Mouse (Mus musculus): ENCODE results near the gene Zfc3h1. TPM values are rescaled to one million over a fixed set of nuclear protein-coding genes. Genes with fewer than 3 reads are reported as not detected.

Gene Zfc3h1
- polyA plus RNA-seq (2015; fragmentation: Nextera tagmentation; extraction: Ambion mirVana): 4.9 and 5.0 TPM in 2 replicates

DNA sequence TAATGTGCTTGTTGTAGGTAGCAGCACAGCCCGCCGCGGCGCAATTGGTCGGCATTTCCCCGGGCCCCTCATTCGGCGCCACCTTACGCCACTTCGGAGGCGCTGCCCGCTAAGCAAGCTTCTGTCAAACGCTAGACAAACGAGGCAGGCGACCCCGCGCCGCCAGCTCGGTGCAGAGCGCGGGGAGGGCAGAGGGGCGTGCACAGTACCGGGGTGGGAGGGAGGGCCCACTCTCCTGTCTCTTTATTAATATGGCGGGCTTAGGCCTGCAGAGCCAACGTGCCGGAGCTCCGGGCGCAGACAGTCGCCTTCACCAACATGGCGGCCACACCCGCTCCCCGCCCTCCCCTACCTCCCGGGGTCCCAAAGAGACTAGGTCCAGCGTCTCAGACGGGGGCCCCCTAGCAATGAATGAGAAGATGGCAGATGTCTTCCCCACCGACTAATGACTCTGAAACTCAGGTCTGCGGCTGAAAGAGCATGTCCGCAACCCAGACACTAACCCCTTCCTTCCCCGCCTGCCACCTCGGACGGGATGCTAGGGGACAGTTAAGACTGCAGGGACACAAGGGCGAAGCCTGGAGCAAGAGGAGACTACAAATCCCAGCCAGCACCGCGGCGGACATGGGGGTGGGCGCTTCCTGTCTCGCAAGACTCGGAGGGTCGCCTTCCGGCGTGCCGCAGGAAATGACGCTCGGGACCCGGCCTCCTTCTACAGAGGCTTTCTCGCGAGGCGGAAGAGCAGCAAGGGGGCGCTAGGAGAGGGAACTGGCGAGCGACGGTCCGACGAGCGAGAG, at the start of gene Zfc3h1, which contains the start of gene Thap2:
Gene Zfc3h1, plus strand, starts transcription at position 739 of the 797 bp plus-strand sequence.
Gene Thap2, minus strand, starts transcription at position 223 of the 797 bp plus-strand sequence.
- H3K4me2 ChIP-seq (ENCODE audit: low read depth, low read length): peak within 1 kb of the TSS; percentile 75
- H3K4me3 ChIP-seq (ENCODE audit: low read depth, low read length): peak within 1 kb of the TSS; percentile 69
- peak; percentile 96 for ATAC-seq
- H3K9me3 ChIP-seq (ENCODE audit: low read length): no peaks in the 10 kb centered on the region
- TF ChIP-seq CTCF (IDR thresholded peaks at IDR 0.05; ENCODE audit: low read depth) (peak; percentile 92), EP300 (IDR thresholded peaks at IDR 0.05; ENCODE audit: low read depth) (peak; percentile 51; the same call in 1 of the 2 replicates)
- under 1% methylated on average over 65 of the region's 65 CpGs for WGBS (ENCODE audit: insufficient replicate concordance)
- H3K36me3 ChIP-seq (replicated peaks; ENCODE audit: insufficient read depth, low read length): peaks cover 3% of the 10 kb centered on the region
- peak; percentile 98 for DNase-seq
- H3K4me1 ChIP-seq (ENCODE audit: insufficient read depth): peaks cover 26% of the 10 kb centered on the region
- H3K9ac ChIP-seq (replicated peaks): peak within 1 kb of the TSS; percentile 98
- H3K27ac ChIP-seq (ENCODE audit: low read depth): peak within 1 kb of the TSS; percentile 99
- H3K27me3 ChIP-seq (ENCODE audit: insufficient read depth, low read length): no peaks in the 10 kb centered on the region

DNA sequence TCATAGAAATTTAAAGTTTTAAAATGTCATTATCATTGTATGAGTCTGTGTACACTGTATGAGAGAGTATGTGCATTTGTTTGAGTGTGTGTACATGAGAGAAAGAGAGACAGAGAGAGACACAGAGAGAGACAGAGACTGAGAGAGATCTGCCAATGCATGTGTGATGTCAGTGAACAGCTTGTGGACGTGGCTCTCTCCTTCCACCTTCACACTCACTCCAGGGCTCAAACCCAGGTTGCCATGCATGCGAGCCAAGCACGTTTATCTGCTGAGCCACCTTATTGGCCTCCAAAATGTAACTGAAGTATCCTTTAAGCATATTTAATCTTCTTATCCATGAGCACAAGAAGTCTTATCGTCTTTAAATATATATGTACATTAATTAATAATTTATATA, 47.9 kb upstream of the Zfc3h1 start:
- Histone ChIP-seq H3K36me3 (replicated peaks; ENCODE audit: insufficient read depth, low read length) (peaks cover 6% of the 10 kb centered on the region; the same call in 1 of the 2 replicates), H3K27ac (ENCODE audit: low read depth) (no peak overlapping the region), H3K4me2 (ENCODE audit: low read depth, low read length) (no peak overlapping the region), H3K9ac (replicated peaks) (no peak overlapping the region), H3K9me3 (ENCODE audit: low read length) (no peaks in the 10 kb centered on the region), H3K4me3 (ENCODE audit: low read depth, low read length) (no peak overlapping the region), H3K27me3 (ENCODE audit: insufficient read depth, low read length) (no peaks in the 10 kb centered on the region), H3K4me1 (ENCODE audit: insufficient read depth) (no peaks in the 10 kb centered on the region)
- DNase-seq: no peak
- WGBS (ENCODE audit: insufficient replicate concordance): 64% methylated on average over 4 of the region's 4 CpGs
- TF ChIP-seq EP300 (IDR thresholded peaks at IDR 0.05; ENCODE audit: low read depth) (no peak), CTCF (IDR thresholded peaks at IDR 0.05; ENCODE audit: low read depth) (no peak)
- ATAC-seq: no peak

DNA sequence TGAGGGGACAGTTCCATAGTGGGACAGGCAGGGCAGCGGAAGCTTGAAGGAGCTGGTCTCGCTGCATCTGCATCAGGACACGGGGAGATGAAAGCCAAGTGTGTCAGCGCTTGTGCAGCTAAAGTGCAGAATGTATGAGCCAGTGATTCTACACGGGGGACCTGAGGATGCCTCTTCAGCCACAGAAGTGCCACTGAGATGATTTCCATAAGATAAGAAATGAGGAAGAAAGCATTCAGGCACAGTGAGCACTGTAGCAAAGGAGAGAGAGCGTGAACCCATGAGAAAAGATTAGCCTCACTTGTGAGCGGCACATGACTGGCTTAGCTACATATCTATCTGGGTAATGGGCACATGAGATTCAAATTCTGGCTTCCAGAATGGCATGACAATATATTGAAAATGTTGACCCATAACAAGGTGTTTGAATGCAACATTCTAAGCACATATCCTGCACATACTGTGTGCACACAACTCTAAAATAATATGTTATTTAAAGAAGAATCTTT, 44.9 kb upstream of the Zfc3h1 start:
- no peaks in the 10 kb centered on the region for H3K9me3 ChIP-seq (ENCODE audit: low read length)
- peaks cover 12% of the 10 kb centered on the region for H3K36me3 ChIP-seq (replicated peaks; ENCODE audit: insufficient read depth, low read length)
- no peak for DNase-seq
- no peak for ATAC-seq
- H3K27me3 ChIP-seq (ENCODE audit: insufficient read depth, low read length): no peaks in the 10 kb centered on the region
- TF ChIP-seq EP300 (IDR thresholded peaks at IDR 0.05; ENCODE audit: low read depth): no peak
- no peak for TF ChIP-seq CTCF (IDR thresholded peaks at IDR 0.05; ENCODE audit: low read depth)
- H3K4me2 ChIP-seq (ENCODE audit: low read depth, low read length): no peak overlapping the region
- 77% methylated on average over 7 of the region's 7 CpGs for WGBS (ENCODE audit: insufficient replicate concordance)
- H3K9ac ChIP-seq (replicated peaks): no peak overlapping the region
- H3K27ac ChIP-seq (ENCODE audit: low read depth): no peak overlapping the region
- H3K4me1 ChIP-seq (ENCODE audit: insufficient read depth): no peaks in the 10 kb centered on the region
- no peak overlapping the region for H3K4me3 ChIP-seq (ENCODE audit: low read depth, low read length)

DNA sequence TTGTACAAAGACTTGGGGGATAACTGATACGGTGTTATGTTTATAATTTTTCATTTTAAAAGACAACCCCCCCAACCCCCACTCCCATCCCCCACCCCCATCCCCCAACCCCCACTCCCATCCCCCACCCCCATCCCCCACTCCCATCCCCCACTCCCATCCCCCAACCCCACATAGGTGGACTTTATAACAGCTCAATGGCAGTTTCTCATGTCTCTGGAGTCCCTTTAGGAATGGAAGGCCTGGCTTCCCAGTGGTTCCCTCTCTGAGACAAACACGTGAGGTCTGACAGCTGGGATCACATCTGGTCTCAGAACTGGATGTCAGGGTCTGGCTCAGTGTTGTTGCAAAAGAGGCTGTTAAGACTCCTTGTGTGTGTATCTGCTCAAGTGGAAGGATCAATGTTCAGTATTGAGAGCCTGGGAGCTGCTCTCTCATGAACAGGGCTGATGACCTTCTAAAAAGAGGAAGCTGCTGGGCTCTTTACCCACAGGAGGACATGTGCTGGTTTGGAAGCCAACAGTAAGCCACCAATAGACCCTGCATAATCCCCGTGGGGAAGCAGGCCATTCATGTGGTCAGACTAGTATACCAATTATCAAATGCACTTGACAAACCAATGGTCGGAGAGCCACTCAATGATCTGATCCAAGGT, 41.9 kb upstream of the Zfc3h1 start:
- no peak overlapping the region for H3K27ac ChIP-seq (ENCODE audit: low read depth)
- no peaks in the 10 kb centered on the region for H3K9me3 ChIP-seq (ENCODE audit: low read length)
- H3K4me1 ChIP-seq (ENCODE audit: insufficient read depth): no peaks in the 10 kb centered on the region
- peaks cover 15% of the 10 kb centered on the region for H3K36me3 ChIP-seq (replicated peaks; ENCODE audit: insufficient read depth, low read length)
- H3K27me3 ChIP-seq (ENCODE audit: insufficient read depth, low read length): no peaks in the 10 kb centered on the region
- H3K4me2 ChIP-seq (ENCODE audit: low read depth, low read length): no peak overlapping the region
- H3K4me3 ChIP-seq (ENCODE audit: low read depth, low read length): no peak overlapping the region
- WGBS (ENCODE audit: insufficient replicate concordance): 72% methylated on average over 4 of the region's 4 CpGs
- TF ChIP-seq EP300 (IDR thresholded peaks at IDR 0.05; ENCODE audit: low read depth): no peak
- TF ChIP-seq CTCF (IDR thresholded peaks at IDR 0.05; ENCODE audit: low read depth): no peak
- H3K9ac ChIP-seq (replicated peaks): no peak overlapping the region
- DNase-seq: no peak
- peak; percentile 15; the same call in 1 of the 2 replicates for ATAC-seq

DNA sequence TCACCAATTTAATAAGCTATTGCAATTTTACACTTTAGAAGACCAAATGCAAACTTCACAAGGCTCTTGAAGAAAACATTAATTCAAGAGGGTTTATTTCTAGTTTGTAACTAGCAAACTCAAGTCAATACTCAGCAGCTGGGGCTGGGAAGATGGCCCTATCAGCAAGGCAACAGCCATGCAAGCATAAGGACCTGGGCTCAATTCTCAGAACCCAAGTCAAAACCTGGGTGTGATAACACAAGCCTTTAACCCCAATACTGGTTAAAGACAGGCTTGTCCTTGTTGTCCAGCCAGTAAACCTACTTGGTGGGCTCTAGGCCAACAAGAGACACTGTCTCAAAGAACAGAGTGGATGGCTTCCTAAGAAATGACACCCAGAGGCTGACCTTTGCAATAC, 38.3 kb upstream of the Zfc3h1 start:
- H3K4me2 ChIP-seq (ENCODE audit: low read depth, low read length): no peak overlapping the region
- TF ChIP-seq EP300 (IDR thresholded peaks at IDR 0.05; ENCODE audit: low read depth): no peak
- TF ChIP-seq CTCF (IDR thresholded peaks at IDR 0.05; ENCODE audit: low read depth): no peak
- H3K4me3 ChIP-seq (ENCODE audit: low read depth, low read length): no peak overlapping the region
- H3K27ac ChIP-seq (ENCODE audit: low read depth): no peak overlapping the region
- peaks cover 11% of the 10 kb centered on the region for H3K36me3 ChIP-seq (replicated peaks; ENCODE audit: insufficient read depth, low read length)
- no peak for DNase-seq
- H3K9me3 ChIP-seq (ENCODE audit: low read length): no peaks in the 10 kb centered on the region
- H3K9ac ChIP-seq (replicated peaks): no peak overlapping the region
- H3K4me1 ChIP-seq (ENCODE audit: insufficient read depth): no peaks in the 10 kb centered on the region
- no peak for ATAC-seq
- no peaks in the 10 kb centered on the region for H3K27me3 ChIP-seq (ENCODE audit: insufficient read depth, low read length)

DNA sequence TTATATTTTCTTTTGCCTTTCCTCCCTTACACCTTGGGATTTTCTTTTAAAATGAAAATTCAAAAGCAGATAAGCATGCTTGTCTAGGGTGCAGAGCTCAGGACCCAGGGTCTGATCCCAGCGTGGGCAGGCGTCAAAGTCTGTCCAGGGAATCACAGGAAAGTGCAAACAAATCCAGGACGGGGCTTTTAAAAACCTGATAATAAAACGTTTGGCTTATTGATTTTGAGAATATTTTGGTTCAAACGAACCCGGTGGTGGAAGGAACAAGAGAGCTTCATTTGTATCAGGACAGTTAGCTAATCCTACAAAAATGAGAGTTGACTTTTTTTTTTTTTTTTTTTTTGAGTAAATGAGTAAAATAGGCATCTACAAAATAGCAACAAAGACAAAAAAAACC, 36.6 kb upstream of the Zfc3h1 start:
- ATAC-seq (no peak), DNase-seq (no peak)
- no peak overlapping the region for H3K4me2 ChIP-seq (ENCODE audit: low read depth, low read length)
- H3K27ac ChIP-seq (ENCODE audit: low read depth): no peak overlapping the region
- no peak overlapping the region for H3K4me3 ChIP-seq (ENCODE audit: low read depth, low read length)
- H3K36me3 ChIP-seq (replicated peaks; ENCODE audit: insufficient read depth, low read length): 0 out of 2 replicates have a peak, but pooled peaks cover 2% of the 10 kb centered on the region
- TF ChIP-seq EP300 (IDR thresholded peaks at IDR 0.05; ENCODE audit: low read depth) (no peak), CTCF (IDR thresholded peaks at IDR 0.05; ENCODE audit: low read depth) (no peak)
- H3K4me1 ChIP-seq (ENCODE audit: insufficient read depth): no peaks in the 10 kb centered on the region
- no peaks in the 10 kb centered on the region for H3K9me3 ChIP-seq (ENCODE audit: low read length)
- WGBS (ENCODE audit: insufficient replicate concordance): 55% methylated on average over 6 of the region's 6 CpGs
- no peaks in the 10 kb centered on the region for H3K27me3 ChIP-seq (ENCODE audit: insufficient read depth, low read length)
- no peak overlapping the region for H3K9ac ChIP-seq (replicated peaks)

Measured in liver, postnatal 0 days (tissue).